Mouse (Mus musculus) neural tube, embryonic 12.5 days (tissue): Measurements from ENCODE around the gene Unc13b. TPM values are rescaled to one million over a fixed set of nuclear protein-coding genes. Genes with fewer than 3 reads are reported as not detected.

Experiments
- ATAC-seq: fragments of 200-750 bp; cut with Nextera tagmentation; 2 replicates; pipeline ENCODE4 v1.8.0; 2017; ENCODE audit warnings: low read depth, mild to moderate bottlenecking, moderate TSS enrichment, moderate library complexity; ENCODE audit not compliant: low FRiP score
- H3K27ac ChIP-seq: fragments of 300-500 bp; sonication (generic); 2 replicates; pipeline ENCODE4 v1.5.1; 2016
- H3K27me3 ChIP-seq: fragments of 300-500 bp; sonication (generic); replicated peaks from 2 replicates; pipeline ENCODE4 v1.6.1; 2016; ENCODE audit warnings: mild to moderate bottlenecking
- H3K36me3 ChIP-seq: fragments of 300-500 bp; sonication (generic); 2 replicates; pipeline ENCODE4 v1.6.1; 2016; ENCODE audit warnings: mild to moderate bottlenecking
- H3K4me1 ChIP-seq: fragments of 300-500 bp; sonication (generic); 2 replicates; pipeline ENCODE4 v1.6.1; 2016
- H3K4me2 ChIP-seq: fragments of 300-500 bp; sonication (generic); replicated peaks from 2 replicates; pipeline ENCODE4 v1.6.1; 2016; ENCODE audit warnings: mild to moderate bottlenecking
- H3K4me3 ChIP-seq: fragments of 300-500 bp; sonication (generic); 2 replicates; pipeline ENCODE4 v1.5.1; 2016
- H3K9ac ChIP-seq: fragments of 300-500 bp; sonication (generic); 2 replicates; pipeline ENCODE4 v1.6.1; 2016; ENCODE audit warnings: mild to moderate bottlenecking
- H3K9me3 ChIP-seq: fragments of 300-500 bp; sonication (generic); 2 replicates; pipeline ENCODE4 v1.6.1; 2016; ENCODE audit warnings: mild to moderate bottlenecking
- WGBS: fragments of 180-500 bp; shearing (Covaris S2); methylation state at CpG from one replicate; pipeline ENCODE4 v1.1.7; 2016; 5-methylcytosine and 5-hydroxymethylcytosine counted together
- polyA plus RNA-seq: library from polyadenylated mRNA; unstranded; fragments of >200 nt; fragmentation: Nextera tagmentation; extraction: Ambion mirVana; gene quantifications from 2 replicates; pipeline ENCODE4 v1.2.1, GENCODE M21; 2016

Gene Unc13b
- polyA plus RNA-seq, 1 experiment from 2014 or later = 22.4 TPM

DNA sequence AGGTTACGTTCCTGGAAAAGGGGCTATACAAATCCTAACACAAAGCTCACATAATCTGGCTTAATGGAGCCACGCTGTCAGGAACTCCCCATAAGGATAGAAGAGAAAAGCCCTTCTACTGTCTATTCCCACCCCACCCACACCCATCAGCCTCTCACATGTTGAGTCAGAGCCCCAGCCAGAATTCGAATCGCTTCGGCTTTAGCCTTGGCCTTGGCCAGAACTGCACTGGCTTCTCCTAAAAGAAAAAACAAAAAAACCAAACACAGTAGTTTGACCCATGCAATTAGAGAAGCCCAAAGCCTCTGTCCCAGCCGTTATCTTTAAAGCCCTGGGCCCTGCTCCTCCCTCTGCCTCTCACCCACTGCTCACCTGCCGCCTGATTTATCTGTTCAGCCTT is 29.6 kb upstream of the Unc13b start:
- ATAC-seq = no peak
- Histone ChIP-seq H3K4me3 (no peak overlapping the region), H3K4me2 (no peak overlapping the region), H3K27me3 (no peaks in the 10 kb centered on the region), H3K36me3 (peaks cover 48% of the 10 kb centered on the region), H3K27ac (no peak overlapping the region), H3K9ac (no peak overlapping the region), H3K4me1 (peaks cover 34% of the 10 kb centered on the region), H3K9me3 (no peaks in the 10 kb centered on the region)
- 96% methylated on average over 7 of the region's 7 CpGs for WGBS

DNA sequence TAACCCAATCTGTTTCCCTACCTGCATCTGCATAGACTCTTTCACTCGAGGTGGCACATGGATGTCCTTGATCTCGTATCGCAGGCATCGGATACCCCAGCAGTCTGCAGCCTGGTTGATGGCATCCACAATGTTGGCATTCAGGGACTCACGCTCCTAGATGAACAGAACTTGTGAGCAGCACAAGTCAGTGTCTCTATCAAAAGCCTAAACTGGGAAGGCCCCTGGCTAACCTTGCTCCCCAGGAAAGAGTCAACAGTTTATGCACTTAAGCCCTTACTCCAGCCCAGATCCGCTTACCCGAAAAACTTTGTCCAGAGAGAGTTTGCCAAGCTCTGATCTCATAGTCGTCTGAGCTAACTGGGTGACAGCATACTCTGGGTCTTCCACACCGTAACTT is 29.0 kb upstream of the Unc13b start:
- no peak overlapping the region for H3K27ac ChIP-seq
- H3K4me3 ChIP-seq = no peak overlapping the region
- peak overlapping the region; percentile 86; the same call in 1 of the 2 replicates for H3K4me2 ChIP-seq
- no peak for ATAC-seq
- no peaks in the 10 kb centered on the region for H3K9me3 ChIP-seq
- no peak overlapping the region for H3K9ac ChIP-seq
- H3K36me3 ChIP-seq = peaks cover 55% of the 10 kb centered on the region
- H3K4me1 ChIP-seq = peaks cover 29% of the 10 kb centered on the region
- 94% methylated on average over 9 of the region's 9 CpGs for WGBS
- H3K27me3 ChIP-seq = no peaks in the 10 kb centered on the region

DNA sequence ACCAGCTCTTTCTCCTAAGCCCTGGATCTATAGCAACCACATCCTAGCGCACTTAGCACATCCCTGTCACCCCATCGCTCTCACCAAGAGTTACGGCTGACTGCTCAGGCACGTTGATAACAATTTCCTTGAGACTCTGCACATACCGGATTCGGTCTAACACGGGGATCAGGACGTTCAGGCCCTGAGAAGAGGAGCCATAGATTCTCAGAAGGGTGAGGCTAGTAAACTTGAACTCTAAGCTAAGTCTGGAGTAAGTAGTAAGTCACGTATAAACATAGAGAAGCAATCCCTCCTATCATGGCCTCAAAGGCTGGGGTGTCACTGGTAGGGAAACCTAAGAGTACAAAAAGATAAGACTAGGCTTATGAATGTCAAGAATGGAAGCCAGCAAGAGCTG is 28.4 kb upstream of the Unc13b start:
- Histone ChIP-seq H3K36me3 (peaks cover 61% of the 10 kb centered on the region), H3K9ac (peak overlapping the region; percentile 86), H3K4me3 (peak overlapping the region; percentile 74), H3K27me3 (no peaks in the 10 kb centered on the region), H3K4me1 (peaks cover 24% of the 10 kb centered on the region), H3K4me2 (peak overlapping the region; percentile 86), H3K27ac (0 out of 2 replicates have a peak overlapping the region, but pooled peaks have one; percentile 82), H3K9me3 (no peaks in the 10 kb centered on the region)
- no peak for ATAC-seq
- 79% methylated on average over 9 of the region's 9 CpGs for WGBS

DNA sequence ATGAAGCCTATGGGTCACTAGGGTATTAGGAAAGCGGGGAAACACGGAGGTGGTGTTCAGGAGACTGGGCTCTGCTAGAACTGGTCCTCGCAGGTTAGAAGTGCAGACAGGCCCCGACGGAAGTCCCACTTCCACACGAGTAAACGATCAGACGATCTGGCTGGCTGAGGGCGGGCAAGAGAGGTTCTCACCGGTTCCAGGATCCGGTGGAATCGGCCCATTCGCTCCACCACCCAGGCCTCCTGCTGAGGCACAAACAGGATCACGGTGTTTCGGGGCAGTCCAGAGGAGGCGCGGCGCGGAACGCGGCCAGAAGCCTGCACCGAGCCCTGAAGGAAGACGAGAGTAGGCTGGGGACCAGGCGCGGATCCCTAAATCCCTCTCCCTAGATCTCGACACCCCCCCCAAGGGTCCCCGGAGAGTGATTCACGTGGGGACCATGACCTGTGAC is 27.9 kb upstream of the Unc13b start:
- H3K36me3 ChIP-seq = peaks cover 65% of the 10 kb centered on the region
- peak overlapping the region; percentile 82 for H3K27ac ChIP-seq
- no peaks in the 10 kb centered on the region for H3K9me3 ChIP-seq
- H3K27me3 ChIP-seq = no peaks in the 10 kb centered on the region
- peak overlapping the region; percentile 74 for H3K4me3 ChIP-seq
- peak; percentile 5; the same call in 1 of the 2 replicates for ATAC-seq
- 1% methylated on average over 28 of the region's 28 CpGs for WGBS
- peak overlapping the region; percentile 86 for H3K9ac ChIP-seq
- H3K4me2 ChIP-seq = peak overlapping the region; percentile 86
- peaks cover 24% of the 10 kb centered on the region for H3K4me1 ChIP-seq

DNA sequence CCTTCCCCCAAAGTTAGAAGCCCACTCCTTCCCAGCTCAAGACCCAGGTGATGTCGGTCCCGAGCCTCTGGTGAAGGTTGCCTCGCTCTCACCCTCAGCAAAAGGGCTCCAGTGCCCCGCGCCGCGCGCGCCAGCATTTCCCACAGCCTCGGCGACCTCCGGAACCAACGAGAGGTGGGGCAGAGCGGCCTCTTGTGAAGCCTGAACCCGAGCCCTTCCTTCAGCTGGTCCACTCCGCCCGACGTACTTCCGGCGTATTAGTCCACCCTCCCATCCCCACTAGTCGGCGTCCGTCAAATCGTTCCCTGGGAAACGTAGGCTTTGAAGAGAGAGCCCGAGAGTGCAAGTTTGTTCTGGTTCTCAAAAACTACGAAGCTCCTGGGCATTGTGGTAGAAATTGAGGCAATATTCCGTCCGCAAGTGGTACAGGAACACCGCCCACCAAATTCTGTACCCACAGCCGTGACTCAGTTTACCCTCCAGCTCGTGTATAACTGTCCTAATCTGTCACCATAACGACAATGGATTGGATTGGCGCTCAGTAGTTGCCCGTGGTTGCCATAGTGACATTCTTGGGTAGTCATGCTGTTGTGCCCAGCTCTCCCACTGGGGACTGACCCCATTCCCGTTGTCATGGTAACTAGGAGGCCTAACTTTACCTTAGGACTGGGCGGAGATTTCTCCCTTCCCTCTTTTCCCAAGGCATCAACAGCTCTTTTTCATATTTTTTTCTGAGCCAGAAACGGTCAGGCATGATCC is 27.3 kb upstream of the Unc13b start, which contains the start of gene Stoml2:
Gene Stoml2, minus strand, starts transcription at position 474 of the 759 bp plus-strand sequence.
- H3K9ac ChIP-seq = peak within 1 kb of the TSS; percentile 86
- peaks cover 71% of the 10 kb centered on the region for H3K36me3 ChIP-seq
- peak; percentile 97 for ATAC-seq
- H3K4me2 ChIP-seq = peak within 1 kb of the TSS; percentile 86
- H3K27ac ChIP-seq = peak within 1 kb of the TSS; percentile 82
- peaks cover 24% of the 10 kb centered on the region for H3K4me1 ChIP-seq
- no peaks in the 10 kb centered on the region for H3K9me3 ChIP-seq
- WGBS = under 1% methylated on average over 38 of the region's 38 CpGs
- H3K4me3 ChIP-seq = peak within 1 kb of the TSS; percentile 74
- H3K27me3 ChIP-seq = no peaks in the 10 kb centered on the region

DNA sequence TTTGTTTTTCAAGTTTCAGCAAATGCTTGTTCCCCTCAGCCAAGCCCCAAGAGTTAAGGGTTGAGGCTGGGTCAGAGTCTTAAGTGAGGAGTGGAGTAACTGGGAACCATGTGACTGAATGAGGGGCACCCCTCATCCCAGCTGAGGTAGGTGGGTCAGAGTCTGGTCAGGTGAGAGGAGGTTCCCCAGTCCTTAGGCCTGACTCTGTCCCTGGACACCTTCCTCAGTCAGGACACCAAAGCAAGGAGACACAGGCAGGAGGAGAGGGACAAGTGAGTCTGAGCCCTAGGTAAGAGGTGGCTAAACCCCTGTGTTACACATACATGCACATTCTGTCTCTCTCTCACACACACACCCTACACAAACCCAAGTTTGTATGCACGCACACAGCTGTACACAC is 26.3 kb upstream of the Unc13b start:
- Histone ChIP-seq H3K4me2 (peak overlapping the region; percentile 86; the same call in 1 of the 2 replicates), H3K4me1 (peaks cover 27% of the 10 kb centered on the region), H3K36me3 (peaks cover 70% of the 10 kb centered on the region), H3K9ac (no peak overlapping the region), H3K27ac (no peak overlapping the region), H3K9me3 (no peaks in the 10 kb centered on the region), H3K27me3 (no peaks in the 10 kb centered on the region), H3K4me3 (no peak overlapping the region)
- no peak for ATAC-seq
- WGBS = 100% methylated on average over 1 of the region's 1 CpGs

DNA sequence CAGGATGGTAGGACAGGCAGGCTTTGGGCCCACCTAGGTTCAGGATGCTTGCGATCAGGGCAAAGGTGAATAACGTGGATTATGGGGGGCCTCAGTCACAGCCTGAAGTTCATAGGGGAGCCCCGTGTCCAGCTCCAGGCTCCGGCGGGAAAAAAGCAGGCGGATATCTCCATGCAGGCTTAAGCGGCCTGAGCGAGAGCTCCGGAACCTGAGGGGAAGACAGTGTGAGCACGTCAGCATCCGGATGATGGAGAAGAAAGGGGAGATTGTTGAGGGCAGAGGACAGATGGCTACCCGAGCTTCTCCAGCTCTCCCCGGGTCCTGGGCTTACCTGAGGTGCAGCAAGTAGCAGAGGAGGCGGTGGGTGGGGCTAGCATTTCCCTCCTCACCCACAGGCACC is 25.3 kb upstream of the Unc13b start:
- Histone ChIP-seq H3K4me1 (peaks cover 34% of the 10 kb centered on the region), H3K4me2 (no peak overlapping the region), H3K27ac (no peak overlapping the region), H3K27me3 (no peaks in the 10 kb centered on the region), H3K4me3 (no peak overlapping the region), H3K9me3 (no peaks in the 10 kb centered on the region), H3K9ac (no peak overlapping the region), H3K36me3 (peaks cover 60% of the 10 kb centered on the region)
- 87% methylated on average over 14 of the region's 14 CpGs for WGBS
- no peak for ATAC-seq

DNA sequence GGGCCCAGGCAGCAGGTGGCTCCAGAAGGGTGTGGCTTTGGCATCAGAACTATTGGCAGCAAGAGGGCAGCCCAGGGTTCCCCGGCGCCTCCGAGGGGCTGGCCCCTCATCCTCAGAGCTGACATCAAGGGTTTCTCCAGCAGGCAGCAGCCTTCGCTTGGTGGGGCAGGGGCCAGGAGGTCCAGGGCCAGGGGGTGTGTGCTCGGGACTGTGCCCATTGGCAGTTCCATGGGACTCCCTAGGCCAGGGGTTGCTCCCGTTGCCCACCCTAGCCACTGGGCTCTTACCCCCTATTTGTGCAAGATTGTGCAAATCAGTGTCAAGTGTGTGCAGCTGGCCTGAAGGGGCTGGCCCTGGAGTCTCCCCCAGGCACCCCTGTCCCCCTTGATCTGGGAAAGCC is 22.9 kb upstream of the Unc13b start:
- no peak overlapping the region for H3K9ac ChIP-seq
- no peak overlapping the region for H3K27ac ChIP-seq
- H3K9me3 ChIP-seq = no peaks in the 10 kb centered on the region
- no peak for ATAC-seq
- no peak overlapping the region for H3K4me2 ChIP-seq
- H3K27me3 ChIP-seq = no peaks in the 10 kb centered on the region
- H3K4me3 ChIP-seq = no peak overlapping the region
- peaks cover 47% of the 10 kb centered on the region for H3K36me3 ChIP-seq
- 83% methylated on average over 6 of the region's 6 CpGs for WGBS
- H3K4me1 ChIP-seq = peaks cover 42% of the 10 kb centered on the region

DNA sequence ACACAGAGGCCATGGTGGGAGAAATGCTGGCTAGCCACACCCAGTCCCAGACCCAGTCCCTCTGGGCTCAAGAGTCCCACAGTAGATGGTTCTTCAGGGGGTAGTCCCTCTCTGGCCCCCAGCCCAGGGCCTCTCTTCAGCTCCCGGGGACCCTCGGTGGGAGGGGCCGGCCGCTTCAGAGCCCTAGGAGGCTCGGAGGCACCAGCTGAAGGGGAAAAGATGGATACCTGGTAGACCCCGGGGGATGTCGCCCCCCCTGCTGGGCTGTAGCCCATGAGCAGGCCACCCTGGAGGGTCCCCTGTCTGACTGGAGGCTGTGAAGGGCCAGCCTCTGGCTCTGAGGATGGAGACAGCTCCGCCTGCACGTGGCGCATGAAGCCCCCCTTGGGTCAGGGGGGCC is 22.4 kb upstream of the Unc13b start:
- peaks cover 47% of the 10 kb centered on the region for H3K36me3 ChIP-seq
- no peaks in the 10 kb centered on the region for H3K9me3 ChIP-seq
- H3K27ac ChIP-seq = no peak overlapping the region
- no peaks in the 10 kb centered on the region for H3K27me3 ChIP-seq
- peaks cover 44% of the 10 kb centered on the region for H3K4me1 ChIP-seq
- no peak overlapping the region for H3K9ac ChIP-seq
- H3K4me3 ChIP-seq = no peak overlapping the region
- ATAC-seq = no peak
- 91% methylated on average over 10 of the region's 10 CpGs for WGBS
- H3K4me2 ChIP-seq = peak overlapping the region; percentile 2; the same call in 1 of the 2 replicates

DNA sequence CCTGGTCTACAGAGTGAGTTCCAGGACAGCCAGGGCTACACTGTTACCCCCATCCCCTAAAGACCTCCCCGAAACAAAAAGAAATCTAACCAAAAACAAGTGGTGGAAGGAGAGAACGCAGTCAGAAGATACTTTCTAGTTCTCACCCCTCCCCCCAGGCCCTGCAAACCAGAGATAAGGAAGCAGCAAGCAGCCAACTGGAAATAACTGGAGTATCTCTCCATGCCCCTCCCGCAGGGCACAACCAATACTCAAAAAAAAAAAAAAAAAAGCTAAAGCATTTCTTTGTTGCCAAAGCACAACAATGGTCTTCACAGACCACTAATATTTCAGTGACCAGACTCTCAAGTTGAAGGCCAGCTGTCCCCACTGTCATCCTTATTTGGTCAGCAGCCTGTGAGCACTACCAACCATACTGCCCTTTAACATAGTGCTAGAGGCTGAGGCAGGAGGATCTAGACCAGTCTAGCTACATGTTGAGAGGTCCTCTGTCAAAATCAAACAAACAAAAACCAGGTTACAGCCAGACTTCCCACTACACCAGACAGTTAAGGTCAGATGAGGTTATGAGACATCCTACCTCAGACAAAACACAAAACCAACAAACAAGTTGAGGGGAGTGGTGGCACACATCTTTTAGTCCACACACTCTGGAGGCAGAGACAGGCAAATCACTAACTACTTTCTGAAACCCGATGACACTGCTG is 20.7 kb upstream of the Unc13b start:
- Histone ChIP-seq H3K4me1 (peaks cover 31% of the 10 kb centered on the region), H3K9me3 (no peaks in the 10 kb centered on the region), H3K27me3 (no peaks in the 10 kb centered on the region), H3K4me2 (peak overlapping the region; percentile 88), H3K36me3 (peaks cover 42% of the 10 kb centered on the region), H3K27ac (no peak overlapping the region), H3K9ac (no peak overlapping the region), H3K4me3 (no peak overlapping the region)
- 82% methylated on average over 4 of the region's 4 CpGs for WGBS
- no peak for ATAC-seq

DNA sequence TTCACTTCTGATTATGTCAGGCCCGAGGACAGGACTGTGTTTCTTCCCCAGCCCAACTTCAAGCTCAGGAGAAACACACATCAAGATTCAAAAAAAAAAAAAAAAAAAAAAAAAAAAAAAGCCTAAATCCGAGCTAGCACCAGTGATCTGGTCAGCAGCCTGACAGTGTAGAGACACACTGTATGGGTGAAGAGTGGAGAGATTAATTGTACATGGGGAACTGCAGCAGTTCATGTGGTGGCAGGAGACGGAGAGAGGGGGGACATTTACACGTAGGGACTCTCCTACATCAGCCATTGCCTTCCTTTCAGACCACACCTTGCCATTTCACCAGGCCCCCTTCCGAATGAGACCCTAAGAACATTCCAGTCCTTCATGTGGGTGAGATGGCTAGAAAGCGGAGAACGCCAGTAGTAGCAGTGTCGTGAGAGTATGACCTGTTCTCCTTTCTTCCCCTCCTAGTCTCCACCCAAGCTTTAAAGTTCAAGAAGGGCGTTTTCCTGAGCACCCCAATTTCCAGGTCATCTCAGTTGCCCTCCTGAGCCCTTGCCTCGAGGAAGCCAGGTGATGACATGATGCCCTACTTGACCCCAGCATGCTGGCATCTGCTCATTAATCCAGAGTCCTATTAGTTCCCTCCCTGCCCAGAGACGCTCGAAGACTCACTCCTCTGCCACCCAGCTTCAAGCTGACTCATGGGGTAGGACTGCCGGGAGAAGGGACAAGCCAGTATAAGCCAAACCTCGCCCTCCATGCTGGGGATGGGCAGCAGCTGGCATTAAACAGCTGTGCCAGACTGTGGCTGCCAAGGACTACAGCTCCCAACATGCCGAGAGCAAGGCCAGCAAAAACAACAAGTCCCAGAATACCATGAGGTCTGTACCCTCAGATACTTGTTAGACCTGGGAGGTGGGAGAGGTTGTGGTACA is 19.9 kb upstream of the Unc13b start:
- Histone ChIP-seq H3K4me2 (peak overlapping the region; percentile 88), H3K27ac (no peak overlapping the region), H3K9ac (peak overlapping the region; percentile 87), H3K36me3 (peaks cover 34% of the 10 kb centered on the region), H3K4me3 (peak overlapping the region; percentile 76), H3K27me3 (no peaks in the 10 kb centered on the region), H3K4me1 (peaks cover 39% of the 10 kb centered on the region), H3K9me3 (no peaks in the 10 kb centered on the region)
- 60% methylated on average over 15 of the region's 15 CpGs for WGBS
- no peak for ATAC-seq
